Mouse (Mus musculus): ENCODE data around the gene Arl5a.

Gene Arl5a

DNA sequence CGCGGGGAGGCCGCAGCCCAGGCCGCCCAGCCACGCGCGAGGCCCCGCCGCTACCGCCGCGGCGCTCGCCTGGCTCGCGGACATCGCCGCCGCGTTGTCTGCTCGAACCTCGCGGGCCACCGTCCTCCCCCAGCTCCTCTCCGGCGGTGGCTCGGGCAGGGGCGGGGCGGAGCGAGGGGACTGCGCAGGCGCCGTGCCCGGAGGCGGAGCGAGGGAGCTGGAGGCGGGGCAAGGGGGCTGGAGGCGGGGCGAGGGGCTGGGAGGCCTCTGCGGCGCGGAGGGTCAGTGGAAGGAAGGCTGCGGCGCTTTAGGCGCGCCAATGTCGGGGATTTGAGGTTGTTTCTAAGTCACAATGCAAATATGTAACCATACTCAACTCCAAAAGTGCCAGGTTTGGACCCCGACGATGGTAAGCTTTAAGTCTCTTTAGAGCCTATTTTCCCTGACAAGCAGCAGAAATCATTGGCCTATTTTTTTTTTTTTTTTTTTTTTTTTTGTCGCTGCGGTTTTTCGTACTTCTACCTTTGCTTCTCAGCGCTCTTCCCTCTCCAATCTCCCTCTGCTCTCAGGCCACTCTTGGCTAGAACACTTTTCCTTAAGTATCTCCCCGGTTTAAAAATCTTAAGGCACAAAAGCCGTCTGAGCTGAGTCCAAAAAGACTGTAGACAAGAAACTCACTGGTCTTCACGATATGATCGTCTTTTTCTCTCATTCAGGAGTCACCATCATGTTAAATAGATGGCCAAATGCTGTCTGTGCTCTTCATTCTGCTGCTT, at the start of gene Arl5a:
Arl5a (minus strand) TSS at position 155 of the 776 bp plus-strand sequence.
- DNase-seq, result peak; percentile 93

DNA sequence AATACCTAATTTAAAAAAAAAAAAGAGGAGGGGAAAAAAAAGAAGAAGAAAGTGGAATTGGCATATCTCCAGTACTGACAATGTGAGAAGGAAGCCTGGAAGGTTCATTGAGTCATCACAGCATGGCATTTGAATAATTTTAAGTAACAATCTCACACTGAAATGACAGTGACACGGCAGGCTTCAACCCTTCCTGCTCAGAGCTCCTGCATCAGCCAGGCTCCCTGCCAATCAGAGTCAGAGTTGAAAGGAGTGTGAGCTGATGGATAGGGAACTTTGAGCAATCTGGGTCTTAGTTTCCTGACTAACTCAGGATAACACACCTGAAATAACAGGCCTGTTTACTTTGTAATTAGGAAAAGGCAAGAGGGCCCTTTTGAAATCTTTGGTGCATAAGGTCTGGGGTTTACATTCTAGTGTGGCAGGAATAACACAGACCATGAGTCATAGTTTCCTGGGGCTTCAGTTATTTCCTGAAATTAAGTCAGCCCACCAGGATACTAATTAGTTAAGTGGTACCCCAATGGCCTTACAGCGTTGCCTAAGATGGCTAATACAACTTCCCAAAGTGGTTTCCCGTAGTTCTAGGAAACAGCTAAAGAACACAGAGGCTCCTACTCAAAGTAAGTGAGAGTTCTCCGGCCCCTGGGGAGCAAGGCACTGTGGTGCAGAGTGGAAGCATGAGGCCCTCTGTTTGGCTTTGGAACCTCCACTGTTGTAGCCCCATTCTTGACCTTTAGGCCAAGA, 47.0 kb upstream of the Arl5a start:
- DNase-seq, result peak; percentile 19

DNA sequence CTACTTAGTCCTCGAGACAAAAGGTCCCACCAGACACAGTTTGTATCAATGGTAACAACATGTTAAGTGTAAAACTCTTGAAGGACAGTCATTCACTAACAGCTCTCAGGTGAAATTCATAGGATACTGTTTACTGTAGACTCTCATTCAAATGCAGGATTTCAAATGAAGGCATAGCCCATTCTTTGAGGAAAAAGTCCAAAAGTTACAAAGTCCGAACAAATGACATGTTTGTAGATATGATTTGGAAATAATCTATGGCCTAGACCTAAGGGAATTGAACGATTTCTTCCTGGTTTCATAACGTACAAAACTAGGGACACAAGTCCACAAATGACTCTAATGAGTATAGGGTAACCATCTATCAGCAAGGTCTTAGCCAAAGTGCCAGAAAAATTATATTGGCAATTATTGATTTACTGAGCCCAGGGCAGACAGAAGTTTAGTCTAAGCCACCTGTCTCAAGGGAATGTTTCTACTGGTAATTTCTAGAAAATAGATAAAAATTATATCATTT, 45.4 kb upstream of the Arl5a start:
- DNase-seq, result no peak

DNA sequence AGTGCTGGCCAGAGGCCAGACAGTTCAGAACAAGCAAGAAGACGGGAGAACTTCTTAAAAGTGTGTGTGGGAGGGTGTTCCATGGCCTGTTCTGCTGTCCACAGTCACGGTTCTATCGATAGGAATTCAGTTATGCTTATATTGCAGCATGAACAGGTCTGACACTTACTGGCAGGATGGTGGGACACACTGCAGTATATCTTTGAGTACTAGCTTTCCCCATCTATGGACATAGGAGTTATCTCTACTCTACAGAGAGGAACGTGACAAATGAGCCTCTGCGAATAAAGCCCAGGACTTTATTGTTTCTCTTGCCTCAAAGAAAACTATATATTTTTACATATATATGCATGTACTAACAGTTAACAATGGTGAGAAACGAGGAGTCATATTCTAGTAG, 42.9 kb upstream of the Arl5a start:
- no peak for DNase-seq

DNA sequence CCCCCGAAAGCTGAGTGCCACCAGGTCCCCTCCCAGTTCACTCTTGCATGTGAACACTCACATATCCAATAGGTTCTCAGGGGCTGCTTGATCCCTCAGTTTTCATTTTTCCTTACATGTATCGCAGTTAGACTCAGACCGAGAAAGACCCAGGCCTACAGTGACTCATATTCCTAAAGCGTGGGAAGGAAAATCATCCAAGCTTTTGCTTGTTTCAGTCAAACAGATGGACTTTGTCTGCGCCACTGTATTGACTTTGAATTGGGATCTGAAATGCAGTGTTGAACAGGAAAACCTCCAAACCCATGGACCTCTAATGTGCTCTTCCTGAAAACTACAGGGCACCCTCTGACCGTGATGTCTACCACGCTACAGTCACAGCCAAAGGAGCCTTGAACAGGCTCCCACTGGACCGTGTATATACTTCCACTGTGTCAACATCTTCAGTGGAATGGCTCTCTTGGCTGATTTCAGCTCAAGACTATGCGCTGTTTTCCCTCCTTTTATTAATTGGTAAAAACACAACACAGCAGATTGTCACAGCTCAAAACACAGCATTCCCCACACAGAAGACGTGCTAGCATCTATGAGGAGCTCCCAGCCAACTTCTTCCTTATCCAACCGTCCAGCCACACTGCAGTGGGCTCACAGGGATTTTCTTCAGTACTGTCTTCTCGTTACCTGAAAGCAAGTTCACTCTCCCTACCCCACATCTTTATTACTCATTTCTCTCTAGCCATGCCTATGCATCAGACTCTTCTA, 36.7 kb upstream of the Arl5a start:
- no peak for DNase-seq

DNA sequence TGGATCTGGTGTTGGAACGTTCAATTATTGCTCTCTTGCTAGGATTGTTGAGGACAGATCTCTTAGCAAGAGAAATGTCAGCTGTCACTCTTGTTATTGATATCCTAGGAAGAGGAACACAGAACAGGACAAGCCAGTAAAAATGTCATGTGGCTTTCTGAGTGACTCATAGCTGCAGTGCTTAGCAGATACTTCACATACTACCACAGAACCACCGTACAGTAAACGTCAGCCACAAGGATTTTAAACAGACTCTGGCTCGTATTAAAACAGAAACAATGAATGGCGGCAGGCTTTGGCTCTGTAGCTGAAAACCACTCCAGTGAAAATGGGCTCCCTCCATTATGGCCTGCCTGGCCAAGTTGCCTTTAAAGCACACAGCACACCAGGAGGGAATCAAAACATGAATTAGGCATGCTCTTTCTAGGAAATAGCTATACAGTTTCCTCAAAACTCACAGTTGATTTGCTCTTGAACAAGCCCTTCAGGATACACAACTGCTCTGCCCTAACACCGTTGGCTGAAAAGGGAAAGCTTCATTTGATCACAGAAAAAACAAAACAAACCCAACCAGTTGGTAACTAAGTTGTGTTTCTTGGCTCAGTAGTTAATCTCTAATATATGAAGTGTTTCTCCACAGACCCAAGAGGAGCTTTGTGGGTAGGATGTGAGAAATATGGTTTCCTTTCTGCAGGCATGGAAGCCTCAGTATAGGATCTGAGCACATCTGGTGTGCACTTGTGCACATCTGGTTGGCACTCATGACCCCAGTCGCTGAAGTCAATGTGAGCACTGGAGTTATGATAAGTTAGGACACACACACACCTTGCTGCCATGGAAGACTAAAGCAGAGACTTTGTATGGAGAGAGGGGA, 31.1 kb upstream of the Arl5a start:
- DNase-seq, result no peak

DNA sequence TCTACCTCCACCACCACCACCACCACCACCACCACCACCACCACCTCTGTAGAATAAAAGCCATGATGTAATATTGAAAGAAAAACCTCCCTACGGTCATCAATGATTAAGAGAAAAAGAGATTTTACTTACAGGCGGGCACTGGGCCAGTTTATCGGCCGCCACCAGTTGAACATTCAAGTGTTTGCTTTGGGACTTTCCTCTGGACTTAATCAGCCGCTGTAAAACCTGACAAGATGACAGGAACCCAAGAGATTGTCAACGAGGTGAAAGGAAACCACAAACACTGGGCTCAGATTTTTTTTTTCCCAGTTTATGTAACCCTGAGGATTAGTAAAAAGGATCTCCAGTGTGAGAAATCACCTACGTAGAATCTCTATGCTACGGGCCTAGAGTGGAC, 25.1 kb upstream of the Arl5a start:
- no peak for DNase-seq

DNA sequence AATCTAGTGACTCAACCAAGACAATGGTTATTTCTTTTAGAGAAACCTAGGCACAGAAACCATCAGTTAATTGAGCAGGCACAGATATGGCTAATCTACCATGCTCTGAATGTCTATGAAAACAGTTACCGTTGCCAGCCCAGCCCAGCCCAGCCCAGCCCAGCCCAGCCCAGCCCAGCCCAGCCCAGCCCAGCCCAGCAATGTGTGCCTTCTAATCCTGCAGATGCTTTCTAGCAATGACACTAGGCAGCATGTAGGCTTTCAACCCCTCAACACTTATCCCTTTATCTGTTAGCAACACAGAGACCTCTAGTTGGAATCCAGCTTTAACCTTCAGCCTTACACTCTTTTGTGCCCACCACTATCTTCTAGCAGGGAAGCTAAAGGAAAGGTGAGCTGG, 24.2 kb upstream of the Arl5a start:
- DNase-seq, result no peak

DNA sequence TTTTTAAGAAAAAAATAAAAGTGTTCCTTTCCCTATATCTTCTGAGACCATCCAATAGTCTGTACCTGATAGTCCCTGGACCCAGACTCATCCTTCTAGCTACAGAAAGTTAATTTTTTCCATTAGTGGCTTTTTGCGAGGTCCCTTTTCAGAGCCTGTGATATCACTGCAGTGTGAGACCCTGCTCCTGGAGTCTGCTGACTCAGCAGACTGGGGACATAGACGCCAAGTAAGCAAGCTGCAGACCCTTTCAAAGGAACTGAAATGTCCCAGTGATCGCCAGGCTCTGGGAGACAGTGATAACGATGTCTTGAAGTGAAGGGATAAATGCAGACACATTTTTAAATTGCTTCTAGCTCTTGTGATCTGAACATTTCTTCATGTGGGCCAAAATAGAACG, 21.9 kb upstream of the Arl5a start:
- DNase-seq, result no peak

DNA sequence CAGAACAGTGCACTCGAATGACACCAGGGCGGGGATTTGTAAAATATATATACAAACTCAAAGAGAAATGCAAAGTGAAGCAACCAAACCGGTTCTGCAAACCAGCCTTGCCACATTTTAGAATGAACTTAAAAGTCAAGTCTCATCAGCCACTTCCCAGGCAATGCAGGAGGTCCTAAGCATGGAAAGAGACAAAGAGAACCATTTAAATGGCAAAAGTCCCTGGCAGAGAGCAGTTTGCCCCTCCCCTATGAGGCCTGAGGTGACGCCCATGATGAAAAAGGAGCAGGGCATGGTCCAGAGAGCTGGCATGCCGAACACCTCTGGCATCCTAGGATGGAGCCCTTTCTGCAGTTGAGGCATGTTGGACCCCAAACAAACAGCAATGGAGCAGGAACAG, 17.4 kb upstream of the Arl5a start:
- DNase-seq, result no peak

DNA sequence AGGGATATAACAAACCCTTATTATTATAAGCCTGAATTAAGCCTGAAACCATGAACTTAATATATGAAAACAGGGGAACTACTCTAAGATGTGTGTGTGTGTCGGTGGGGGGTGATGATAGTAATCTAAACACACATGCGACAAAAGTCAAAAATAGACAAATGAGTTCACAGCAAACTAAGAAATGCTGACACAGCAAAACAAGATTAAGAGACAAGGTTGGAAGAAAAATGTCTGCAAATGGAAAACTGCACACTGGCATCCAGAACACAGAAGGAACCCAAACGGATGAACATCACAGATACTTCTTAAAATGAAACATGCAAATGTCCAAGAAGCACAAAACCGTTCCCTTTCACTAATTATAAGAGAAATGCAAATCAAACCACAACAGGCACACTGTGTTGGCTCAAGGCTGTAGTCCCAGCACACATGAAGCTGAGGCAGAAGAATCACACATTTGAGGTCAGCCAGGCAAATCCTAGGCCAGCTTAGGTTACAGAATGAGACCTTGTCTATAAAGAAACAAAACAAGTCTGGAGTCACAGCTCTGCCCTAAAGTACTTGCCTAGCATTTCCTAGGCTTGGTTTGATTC, 15.8 kb upstream of the Arl5a start:
- DNase-seq, result no peak

DNA sequence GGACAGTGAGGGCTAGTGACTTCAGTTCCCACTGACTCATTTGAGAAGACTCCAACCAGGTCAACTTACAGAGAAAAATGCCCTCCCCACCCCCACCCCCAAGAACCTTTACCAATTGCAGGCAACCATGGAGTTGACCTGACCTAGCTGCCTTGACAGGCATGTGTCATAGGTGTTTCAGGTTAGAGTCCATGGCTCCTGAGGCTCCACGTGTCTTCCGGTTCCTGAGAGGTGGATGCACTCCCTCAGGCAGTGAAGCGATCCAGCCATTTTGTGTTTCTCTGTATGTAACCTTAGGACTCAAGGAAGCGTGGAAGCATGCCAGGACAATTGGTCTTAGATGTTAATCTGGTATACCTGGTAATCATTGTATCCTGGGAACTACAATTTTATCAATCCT, 13.7 kb upstream of the Arl5a start:
- no peak for DNase-seq

DNA sequence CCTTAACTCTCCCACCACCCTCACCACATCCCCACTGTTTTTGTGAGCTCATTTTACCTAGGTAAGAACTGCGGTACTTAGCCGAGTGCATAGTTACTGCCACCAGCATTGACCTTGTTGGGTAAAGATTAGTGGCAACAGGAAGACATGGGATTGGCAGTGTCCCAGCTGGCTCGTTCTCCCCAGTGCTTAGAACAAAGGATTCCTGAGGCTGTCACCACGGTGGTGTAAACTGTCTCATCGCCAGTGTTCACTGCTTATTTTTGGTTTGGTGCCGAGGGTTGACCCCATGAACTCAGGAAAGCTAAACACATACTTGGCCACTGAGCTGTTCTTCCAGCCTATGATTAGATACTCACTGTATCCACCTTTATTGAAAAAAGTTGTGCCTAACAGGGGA, 13.3 kb upstream of the Arl5a start:
- DNase-seq, result peak; percentile 62

DNA sequence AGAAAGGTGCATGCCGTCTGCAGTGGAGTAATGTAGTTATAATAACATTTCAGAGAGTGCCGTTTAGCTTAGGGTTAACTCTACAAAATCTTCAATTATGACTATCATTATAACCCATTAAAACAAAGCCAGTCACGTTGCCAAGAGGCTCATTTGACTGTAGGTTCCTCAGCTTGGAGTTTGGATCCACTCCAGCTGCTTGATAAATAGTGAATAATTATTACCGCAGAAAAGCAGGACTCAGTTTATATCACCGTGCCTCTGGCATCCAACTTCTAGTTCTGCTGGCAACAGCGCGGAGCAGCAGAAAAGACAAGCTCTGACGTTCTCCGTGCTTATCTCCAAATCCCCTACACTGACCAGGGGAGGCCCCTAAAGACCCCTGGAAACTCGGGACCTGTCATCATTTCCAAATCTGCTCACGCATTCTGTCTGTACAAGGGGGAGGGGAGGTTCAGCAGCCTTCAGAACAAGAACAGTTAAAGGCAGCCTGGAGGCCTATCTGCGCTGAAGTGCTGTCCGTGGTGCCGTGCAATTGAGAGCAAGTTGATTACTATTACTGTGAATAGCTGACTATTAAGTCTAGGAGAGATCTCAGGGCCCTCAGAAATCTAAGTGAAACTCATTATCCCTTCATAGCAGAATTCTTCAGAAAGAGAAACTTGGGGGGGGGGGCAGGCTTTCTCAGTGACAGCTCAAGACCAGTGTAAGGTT, 11.4 kb upstream of the Arl5a start:
- DNase-seq, result no peak

DNA sequence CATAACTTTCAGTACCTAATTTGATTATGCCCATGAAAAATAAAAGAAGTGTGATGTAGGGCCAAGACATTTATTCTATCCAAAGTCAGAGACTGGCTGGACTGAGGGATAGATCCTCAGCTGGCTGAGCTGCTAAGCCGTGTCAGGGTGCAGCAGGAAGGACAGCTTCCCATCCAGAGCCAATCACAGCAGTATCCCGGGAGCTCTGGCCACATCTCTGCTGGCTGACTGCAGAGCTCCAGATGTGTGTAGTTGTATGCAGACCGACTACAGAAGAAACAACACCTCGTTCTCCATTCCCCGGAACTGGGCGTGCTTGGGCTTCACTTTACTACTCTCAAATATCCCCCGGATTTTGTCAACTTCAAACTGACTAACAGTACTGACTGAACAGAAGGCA, 8.7 kb upstream of the Arl5a start:
- no peak for DNase-seq

DNA sequence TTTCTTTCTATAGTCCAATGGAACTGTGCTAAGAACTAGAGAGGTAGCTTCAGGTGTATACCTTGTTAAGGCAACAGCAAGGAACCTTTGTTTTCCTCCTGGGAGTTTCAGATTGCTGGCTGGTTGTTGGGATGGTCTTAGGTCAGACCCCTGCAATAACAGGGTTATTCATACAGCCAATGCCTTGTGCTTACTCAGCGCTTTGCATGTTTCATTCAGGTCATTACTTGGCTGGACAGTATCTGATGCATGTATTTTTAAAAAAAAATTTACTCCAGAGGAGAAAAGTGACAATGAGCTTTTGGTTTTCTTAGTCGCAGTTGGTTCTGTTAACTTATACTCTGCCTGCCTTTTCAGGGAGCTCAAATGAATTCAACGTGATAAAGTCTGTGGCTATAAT, 2.7 kb upstream of the Arl5a start:
- DNase-seq, result no peak

DNA sequence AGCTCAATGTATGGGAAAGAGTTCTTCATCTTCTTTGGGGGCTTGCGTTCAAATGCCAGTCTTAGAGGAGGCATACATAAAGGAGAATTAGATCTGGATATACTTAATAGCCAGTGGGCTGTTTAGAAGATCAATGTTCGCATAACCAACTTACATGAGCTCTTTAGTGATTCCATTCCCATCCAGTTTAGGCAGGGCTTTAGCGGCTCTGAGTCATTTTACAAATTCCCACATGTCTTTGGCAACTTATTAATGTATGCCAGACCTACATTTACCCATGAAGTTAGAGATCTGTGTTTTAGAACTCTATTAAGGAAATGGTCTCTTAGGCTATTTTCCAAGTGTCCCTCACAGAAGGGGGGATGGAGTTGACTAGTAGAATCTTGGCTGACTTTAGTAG, 1.3 kb upstream of the Arl5a start:
- DNase-seq, result no peak

DNA sequence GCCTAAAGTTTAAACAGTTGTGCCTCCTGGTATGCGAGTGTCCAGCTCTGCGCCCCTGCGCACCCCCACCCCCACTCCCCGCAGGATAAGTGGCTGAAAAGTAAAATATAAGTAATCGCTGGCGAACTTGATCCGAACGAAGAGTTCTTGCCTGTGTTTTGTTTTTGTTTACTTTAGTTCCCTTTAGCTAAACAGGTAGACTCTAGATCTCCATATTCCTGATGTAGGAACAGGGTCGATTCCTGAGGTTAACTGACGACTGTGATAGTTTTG, 758 bp upstream of the Arl5a start:
- DNase-seq, result no peak

DNA sequence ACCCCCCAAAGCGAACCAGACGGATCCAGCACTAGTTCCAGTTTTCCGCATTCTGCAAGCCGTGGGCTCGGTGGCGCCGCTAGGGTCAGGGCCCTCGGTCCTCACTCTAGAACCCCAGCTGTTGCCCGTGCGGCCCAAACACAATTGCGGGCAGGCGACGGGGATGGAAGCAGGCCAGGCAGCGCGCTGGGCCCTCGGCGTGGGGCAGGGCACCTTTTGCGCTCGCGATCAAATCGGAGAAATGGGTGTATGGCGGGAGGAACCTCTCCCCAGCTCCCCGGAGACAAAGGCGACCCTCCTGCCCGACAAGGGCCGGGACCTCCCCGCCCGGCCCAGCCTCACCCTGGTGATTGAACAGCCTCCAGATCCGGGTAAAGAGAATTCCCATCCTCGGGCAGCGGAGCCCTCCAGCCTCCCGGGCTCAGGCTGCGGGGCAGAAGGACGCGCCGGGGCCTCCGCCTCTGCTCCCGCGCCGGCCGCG, 413 bp downstream of the Arl5a start:
- DNase-seq, result no peak

DNA sequence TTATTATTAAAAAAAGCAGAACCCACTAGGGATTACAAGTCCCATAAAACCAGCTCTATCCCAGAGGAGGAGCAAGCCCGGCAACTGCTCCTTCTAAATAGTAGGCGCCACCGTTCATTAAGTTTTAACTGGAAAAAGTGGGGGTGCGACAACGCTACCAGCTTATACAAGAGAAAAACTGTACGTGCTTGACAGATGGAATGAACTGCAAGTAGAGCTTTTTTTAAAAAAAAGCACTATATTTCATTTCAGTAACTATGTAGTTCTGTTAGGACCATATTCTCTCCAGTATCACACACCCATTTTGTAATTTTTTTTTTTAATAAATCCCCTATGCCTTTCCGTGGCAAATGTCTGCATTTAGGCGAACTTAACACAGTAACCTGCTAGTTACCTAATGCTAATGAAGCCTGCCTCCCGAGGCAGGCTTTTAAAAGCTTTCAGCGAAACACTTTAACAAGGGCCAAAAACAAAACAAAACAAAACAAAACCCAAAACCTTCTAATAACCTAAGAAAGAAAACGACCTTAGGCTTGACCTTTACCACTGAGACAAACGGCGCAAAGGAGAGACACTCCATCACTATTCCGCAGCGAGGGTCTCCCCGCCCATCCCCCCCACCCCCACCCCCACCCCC, 972 bp downstream of the Arl5a start:
- DNase-seq, result no peak

All from cerebellum, adult 11 months (tissue).